Mouse (Mus musculus) MEL (cell line): ENCODE results near the gene Pyy. TPM values are rescaled to one million over a fixed set of nuclear protein-coding genes. Genes with fewer than 3 reads are reported as not detected.

Experiments
- DNase-seq: peaks from one replicate; pipeline ENCODE4 v3.0.0; 2011; ENCODE audit warnings: low read depth, low spot score
- H3K27ac ChIP-seq: 2 replicates; pipeline ENCODE4 v1.5.1; 2012; ENCODE audit warnings: low read depth, mild to moderate bottlenecking, control low read depth, low read length, moderate library complexity; ENCODE audit not compliant: control insufficient read depth
- H3K27me3 ChIP-seq, 2 experiments: fragments of 150-350 bp in 1 of 2; sonication (generic) in 1 of 2; 2 replicates each; pipeline ENCODE4 v1.6.1; 2012; ENCODE audit warnings: low read length in 2 of 2, mild to moderate bottlenecking in 2 of 2, improper control_type of control experiment in 1 of 2, moderate library complexity in 1 of 2; ENCODE audit not compliant: insufficient read depth in 2 of 2, control insufficient read depth in 1 of 2
- H3K36me3 ChIP-seq, 2 experiments: 2 replicates each; pipeline ENCODE4 v1.6.1; 2012 to 2014; ENCODE audit warnings: low read length in 2 of 2, improper control_type of control experiment in 1 of 2, inconsistent platforms in 1 of 2, mild to moderate bottlenecking in 1 of 2; ENCODE audit not compliant: insufficient read depth in 2 of 2, control insufficient read depth in 1 of 2
- H3K4me1 ChIP-seq, 2 experiments: fragments of 150-350 bp in 1 of 2; sonication (generic) in 1 of 2; 2 replicates each; pipeline ENCODE4 v1.6.1; 2012; ENCODE audit warnings: low read length in 2 of 2, improper control_type of control experiment in 1 of 2, mild to moderate bottlenecking in 1 of 2; ENCODE audit not compliant: insufficient read depth in 2 of 2, control insufficient read depth in 1 of 2
- H3K4me3 ChIP-seq, 2 experiments: fragments of 150-350 bp in 1 of 2; sonication (generic) in 1 of 2; 2 replicates each; pipeline ENCODE4 v1.5.1; 2012; ENCODE audit warnings: low read depth in 2 of 2, low read length in 2 of 2, mild to moderate bottlenecking in 2 of 2, moderate library complexity in 2 of 2, control low read depth in 1 of 2, improper control_type of control experiment in 1 of 2; ENCODE audit not compliant: control insufficient read depth in 1 of 2, insufficient read depth in 1 of 2
- H3K79me2 ChIP-seq: 2 replicates; pipeline ENCODE4 v1.6.1; 2012; ENCODE audit warnings: mild to moderate bottlenecking, low read length, moderate library complexity; ENCODE audit not compliant: control insufficient read depth, poor library complexity, insufficient read depth
- H3K9ac ChIP-seq: 2 replicates; pipeline ENCODE4 v1.6.1; 2012; ENCODE audit warnings: low read depth, mild to moderate bottlenecking, control low read depth, low read length, moderate library complexity; ENCODE audit not compliant: control insufficient read depth, poor library complexity, severe bottlenecking
- H3K9me3 ChIP-seq: fragments of 150-350 bp; sonication (generic); replicated peaks from 2 replicates; pipeline ENCODE4 v1.6.1; 2012; ENCODE audit warnings: mild to moderate bottlenecking, low read length, improper control_type of control experiment, moderate library complexity; ENCODE audit not compliant: insufficient read depth
- BHLHE40 ChIP-seq: IDR thresholded peaks from 2 replicates; pipeline ENCODE4 v1.6.1; 2012; ENCODE audit warnings: low read depth, mild to moderate bottlenecking, inconsistent platforms, low read length, improper control_type of control experiment, borderline replicate concordance
- CHD1 ChIP-seq: IDR thresholded peaks from 2 replicates; pipeline ENCODE4 v1.6.1; 2012; ENCODE audit warnings: low read depth, mild to moderate bottlenecking, inconsistent platforms, low read length, improper control_type of control experiment
- CHD2 ChIP-seq: IDR thresholded peaks from 2 replicates; pipeline ENCODE4 v1.6.1; 2011; ENCODE audit warnings: low read length, improper control_type of control experiment
- CTCF ChIP-seq, 3 experiments: IDR thresholded peaks in 2 of 3; conservative IDR thresholded peaks in 1 of 3; 2 replicates each; pipeline ENCODE4 v1.5.1; 2011 to 2012; ENCODE audit warnings: low read length in 3 of 3, low read depth in 2 of 3, mild to moderate bottlenecking in 2 of 3, improper control_type of control experiment in 1 of 3, inconsistent platforms in 1 of 3, mixed read lengths in 1 of 3, moderate library complexity in 1 of 3; ENCODE audit not compliant: control insufficient read depth in 1 of 3, insufficient read depth in 1 of 3, poor library complexity in 1 of 3, severe bottlenecking in 1 of 3
- E2F4 ChIP-seq: IDR thresholded peaks from 2 replicates; pipeline ENCODE4 v1.6.1; 2011; ENCODE audit warnings: low read depth, low read length, improper control_type of control experiment, borderline replicate concordance
- ELF1 ChIP-seq: IDR thresholded peaks from 2 replicates; pipeline ENCODE4 v1.6.1; 2014; ENCODE audit warnings: low read depth, mild to moderate bottlenecking, inconsistent platforms, low read length, improper control_type of control experiment, moderate library complexity
- EP300 ChIP-seq, 2 experiments: IDR thresholded peaks; 2 replicates each; pipeline ENCODE4 v1.6.1; 2011; ENCODE audit warnings: improper control_type of control experiment in 2 of 2, low read length in 2 of 2, low read depth in 1 of 2, mild to moderate bottlenecking in 1 of 2
- ETS1 ChIP-seq: IDR thresholded peaks from 2 replicates; pipeline ENCODE4 v1.6.1; 2012; ENCODE audit warnings: low read depth, mild to moderate bottlenecking, inconsistent platforms, low read length, improper control_type of control experiment, moderate library complexity
- GABPA ChIP-seq: IDR thresholded peaks from 2 replicates; pipeline ENCODE4 v1.6.1; 2012; ENCODE audit warnings: low read depth, mild to moderate bottlenecking, inconsistent platforms, low read length, improper control_type of control experiment, moderate library complexity
- GATA1 ChIP-seq: IDR thresholded peaks from 2 replicates; pipeline ENCODE4 v1.6.1; 2011; ENCODE audit warnings: low read depth, low read length, improper control_type of control experiment
- HCFC1 ChIP-seq: IDR thresholded peaks from 2 replicates; pipeline ENCODE4 v1.6.1; 2012; ENCODE audit warnings: low read depth, mild to moderate bottlenecking, inconsistent platforms, low read length, improper control_type of control experiment, moderate library complexity
- KAT2A ChIP-seq: conservative IDR thresholded peaks from 2 replicates; pipeline ENCODE4 v1.6.1; 2012; ENCODE audit warnings: low read depth, low read length, improper control_type of control experiment, inconsistent platforms
- MAFK ChIP-seq: IDR thresholded peaks from 2 replicates; pipeline ENCODE4 v1.6.1; 2011; ENCODE audit warnings: low read depth, mild to moderate bottlenecking, low read length, improper control_type of control experiment, borderline replicate concordance
- MAX ChIP-seq: IDR thresholded peaks from 2 replicates; pipeline ENCODE4 v1.6.1; 2011; ENCODE audit warnings: low read length, improper control_type of control experiment
- MAZ ChIP-seq: IDR thresholded peaks from 2 replicates; pipeline ENCODE4 v1.6.1; 2012; ENCODE audit warnings: low read depth, mild to moderate bottlenecking, inconsistent platforms, low read length, improper control_type of control experiment
- MXI1 ChIP-seq: IDR thresholded peaks from 2 replicates; pipeline ENCODE4 v1.6.1; 2011; ENCODE audit warnings: mild to moderate bottlenecking, low read depth, low read length, improper control_type of control experiment
- MYC ChIP-seq: IDR thresholded peaks from 2 replicates; pipeline ENCODE4 v1.6.1; 2011; ENCODE audit warnings: low read depth, mild to moderate bottlenecking, low read length, improper control_type of control experiment, moderate library complexity
- NELFE ChIP-seq: IDR thresholded peaks from 2 replicates; pipeline ENCODE4 v1.6.1; 2011; ENCODE audit warnings: low read depth, low read length, improper control_type of control experiment
- POLR2A ChIP-seq, 2 experiments: IDR thresholded peaks; 2 replicates each; pipeline ENCODE4 v1.6.1; 2011 to 2012; ENCODE audit warnings: low read length in 2 of 2, mild to moderate bottlenecking in 2 of 2, control low read depth in 1 of 2, improper control_type of control experiment in 1 of 2, low read depth in 1 of 2, moderate library complexity in 1 of 2; ENCODE audit not compliant: control insufficient read depth in 1 of 2, insufficient read depth in 1 of 2, poor library complexity in 1 of 2
- POLR2AphosphoS5 ChIP-seq: IDR thresholded peaks from 2 replicates; pipeline ENCODE4 v1.6.1; 2012; ENCODE audit warnings: low read depth, borderline replicate concordance, mild to moderate bottlenecking, inconsistent platforms, low read length, moderate library complexity, mixed read lengths
- RAD21 ChIP-seq: IDR thresholded peaks from 2 replicates; pipeline ENCODE4 v1.6.1; 2011; ENCODE audit warnings: mild to moderate bottlenecking, low read depth, low read length, improper control_type of control experiment
- RCOR1 ChIP-seq: IDR thresholded peaks from 2 replicates; pipeline ENCODE4 v1.6.1; 2012; ENCODE audit warnings: low read depth, mild to moderate bottlenecking, inconsistent platforms, low read length, improper control_type of control experiment
- SIN3A ChIP-seq: IDR thresholded peaks from 2 replicates; pipeline ENCODE4 v1.6.1; 2012; ENCODE audit warnings: low read length, improper control_type of control experiment, inconsistent platforms
- SMC3 ChIP-seq: IDR thresholded peaks from 2 replicates; pipeline ENCODE4 v1.6.1; 2011; ENCODE audit warnings: low read depth, low read length, improper control_type of control experiment
- TAL1 ChIP-seq: IDR thresholded peaks from 2 replicates; pipeline ENCODE4 v1.6.1; 2012; ENCODE audit warnings: mild to moderate bottlenecking, inconsistent platforms, low read length, moderate library complexity, mixed read lengths
- TBP ChIP-seq: IDR thresholded peaks from 2 replicates; pipeline ENCODE4 v1.8.0; 2011; ENCODE audit warnings: low read depth, low read length, improper control_type of control experiment
- TCF12 ChIP-seq: IDR thresholded peaks from 2 replicates; pipeline ENCODE4 v1.6.1; 2014; ENCODE audit warnings: low read depth, mild to moderate bottlenecking, inconsistent platforms, low read length, improper control_type of control experiment, moderate library complexity
- UBTF ChIP-seq: IDR thresholded peaks from 2 replicates; pipeline ENCODE4 v1.6.1; 2012; ENCODE audit warnings: low read depth, mild to moderate bottlenecking, inconsistent platforms, low read length, improper control_type of control experiment, moderate library complexity, borderline replicate concordance; ENCODE audit not compliant: insufficient read depth
- USF1 ChIP-seq: IDR thresholded peaks from 2 replicates; pipeline ENCODE4 v1.6.1; 2014; ENCODE audit warnings: low read depth, mild to moderate bottlenecking, inconsistent platforms, low read length, improper control_type of control experiment, moderate library complexity
- USF2 ChIP-seq, 2 experiments: IDR thresholded peaks; 2 replicates each; pipeline ENCODE4 v1.6.1; 2011 to 2012; ENCODE audit warnings: improper control_type of control experiment in 2 of 2, low read length in 2 of 2, borderline replicate concordance in 1 of 2, inconsistent platforms in 1 of 2, low read depth in 1 of 2, mild to moderate bottlenecking in 1 of 2; ENCODE audit not compliant: insufficient read depth in 1 of 2
- ZKSCAN1 ChIP-seq: IDR thresholded peaks from 2 replicates; pipeline ENCODE4 v1.6.1; 2012; ENCODE audit warnings: low read depth, mild to moderate bottlenecking, inconsistent platforms, low read length, improper control_type of control experiment, moderate library complexity
- polyA plus RNA-seq, 2 experiments: library from polyadenylated mRNA; stranded (reverse) in 1 of 2; unstranded in 1 of 2; fragments of >175 nt in 1 of 2; fragments of >200 nt in 1 of 2; gene quantifications; 2 replicates each; pipeline versions ENCODE4 v1.2.1 to v1.2.4; 2012; ENCODE audit warnings: low replicate concordance in 2 of 2, low read depth in 1 of 2; ENCODE audit not compliant: insufficient read length in 2 of 2, insufficient read depth in 1 of 2, missing spikeins in 1 of 2
- total RNA-seq: library from RNA; depleted of rRNA; stranded (reverse); fragments of 300-350 nt; gene quantifications from 2 replicates; pipeline ENCODE4 v1.2.3, GENCODE M21; 2012

The Pyy gene
- total and polyA plus RNA-seq, 3 experiments: not detected

GRCm38 (mm10) chr11:102089088-102089808, 18.4 kb downstream of the Pyy start (continued):
- no peak for TF ChIP-seq CHD1
- TF ChIP-seq E2F4: no peak
- TF ChIP-seq MAFK: no peak
- TF ChIP-seq SMC3: peak; percentile 32
- TF ChIP-seq TCF12: peak; percentile 78
- peak; percentile 38 to 89 (median 73) for TF ChIP-seq CTCF (IDR thresholded peaks at IDR 0.05 in 2 of 3, conservative IDR thresholded peaks at IDR 0.05 in 1 of 3; ENCODE audit: control insufficient read depth in 1 of 3, insufficient read depth in 1 of 3, low read depth in 2 of 3, low read length in 3 of 3, poor library complexity in 1 of 3, severe bottlenecking in 1 of 3)
- TF ChIP-seq ZKSCAN1: no peak
- TF ChIP-seq MXI1: peak; percentile 78
- no peak for TF ChIP-seq MAX
- peak; percentile 81 for TF ChIP-seq MAZ
- TF ChIP-seq ETS1: peak; percentile 60
- 0 out of 2 replicates have a peak, but pooled peaks have one; percentile 69 for TF ChIP-seq UBTF
- peak; percentile 66 for TF ChIP-seq BHLHE40
- TF ChIP-seq MYC: no peak
- TF ChIP-seq USF1: no peak
- TF ChIP-seq RAD21: peak; percentile 35
- TF ChIP-seq CHD2: no peak
- TF ChIP-seq TAL1: peak; percentile 82
- peak; percentile 5; the same call in 1 of the 2 replicates for TF ChIP-seq RCOR1
- no peak; the same call in 1 of the 2 replicates for TF ChIP-seq NELFE

- Histone ChIP-seq H3K79me2 (peaks cover 2% of the 10 kb centered on the region; the same call in 1 of the 2 replicates), H3K9me3 (no peaks in the 10 kb centered on the region), H3K36me3 (peaks cover 0 to 10% of the 10 kb centered on the region in 2 experiments; a peak in 2 of 4 replicates), H3K27ac (peak within 1 kb of the TSS; percentile 92), H3K27me3 (no peaks in the 10 kb centered on the region), H3K4me1 (peaks cover 5 to 12% of the 10 kb centered on the region in 2 experiments; a peak in 3 of 4 replicates), H3K4me3 (peak within 1 kb of the TSS; percentile 57 to 75), H3K9ac (peak within 1 kb of the TSS; percentile 76)
- peak; percentile 98 for DNase-seq
- TF ChIP-seq UBTF: peak; percentile 44; the same call in 1 of the 2 replicates
- no peak for TF ChIP-seq SMC3
- TF ChIP-seq NELFE: peak; percentile 43; the same call in 1 of the 2 replicates
- peak; percentile 17 to 76; a peak in 3 of 4 replicates for TF ChIP-seq EP300 (IDR thresholded peaks at IDR 0.05; ENCODE audit: low read depth in 1 of 2, low read length in 2 of 2)
- TF ChIP-seq MAX: 0 out of 2 replicates have a peak, but pooled peaks have one; percentile 54
- peak; percentile 24; the same call in 1 of the 2 replicates for TF ChIP-seq GATA1
- peak; percentile 51; the same call in 1 of the 2 replicates for TF ChIP-seq ETS1
- no peak for TF ChIP-seq USF2 (IDR thresholded peaks at IDR 0.05; ENCODE audit: borderline replicate concordance in 1 of 2, insufficient read depth in 1 of 2, low read depth in 1 of 2, low read length in 2 of 2)
- peak; percentile 55 to 56; a peak in 2 of 4 replicates for TF ChIP-seq POLR2A (IDR thresholded peaks at IDR 0.05; ENCODE audit: control insufficient read depth in 1 of 2, insufficient read depth in 1 of 2, low read depth in 1 of 2, low read length in 2 of 2, poor library complexity in 1 of 2)
- TF ChIP-seq HCFC1: peak; percentile 61; the same call in 1 of the 2 replicates
- TF ChIP-seq SIN3A: peak; percentile 85
- TF ChIP-seq TCF12: peak; percentile 42; the same call in 1 of the 2 replicates
- TF ChIP-seq POLR2AphosphoS5: no peak
- no peak for TF ChIP-seq GABPA
- TF ChIP-seq MXI1: peak; percentile 48; the same call in 1 of the 2 replicates
- peak; percentile 26; the same call in 1 of the 2 replicates for TF ChIP-seq TBP
- TF ChIP-seq ELF1: peak; percentile 68; the same call in 1 of the 2 replicates
- TF ChIP-seq KAT2A: no peak
Measured at GRCm38 (mm10) chr11:102087931-102088898, 19.4 kb downstream of the Pyy start, which contains the start of gene Mpp2. Gene Mpp2 (minus strand): TSS chr11:102088515.
